40 mouse cellular contexts compared by ENCODE assay signal in genomic region chr7:45179469-45179868, GRCm38 (mm10). TPM values are rescaled to one million over a fixed set of nuclear protein-coding genes. Genes with fewer than 3 reads are reported as not detected.
"Had no signal": no experiment of that assay in that cellular context is flagged by ENCODE, and none has a peak within 500 bp of the region (broad histone marks: within the 10 kb centered on the region; RNA-seq: fewer than 3 reads in every experiment).

Gfy (minus strand) TSS chr7:45179569.

- H3K4me2 ChIP-seq: limb, embryonic 12.5 days; limb, embryonic 13.5 days; limb, embryonic 15.5 days; liver, embryonic 11.5 days; liver, embryonic 12.5 days; liver, embryonic 13.5 days; liver, embryonic 15.5 days; lung, embryonic 14.5 days; lung, embryonic 15.5 days; midbrain, embryonic 11.5 days; midbrain, embryonic 12.5 days; midbrain, embryonic 13.5 days; midbrain, embryonic 15.5 days had no signal

- H3K9me3 ChIP-seq: limb, embryonic 10.5 days; limb, embryonic 12.5 days; limb, embryonic 15.5 days; liver, embryonic 12.5 days; liver, embryonic 13.5 days; liver, embryonic 15.5 days; lung, embryonic 15.5 days; megakaryocyte, embryonic 14.5 days; midbrain, embryonic 10.5 days; midbrain, embryonic 12.5 days; midbrain, embryonic 13.5 days; midbrain, embryonic 15.5 days had no signal

- H3K4me3 ChIP-seq: left cerebral cortex, adult 2 months; limb, embryonic 12.5 days; limb, embryonic 13.5 days; limb, embryonic 15.5 days; liver, embryonic 12.5 days; liver, embryonic 13.5 days; liver, embryonic 15.5 days; lung, embryonic 15.5 days; megakaryocyte, embryonic 14.5 days; midbrain, embryonic 10.5 days; midbrain, embryonic 12.5 days; midbrain, embryonic 15.5 days; myocyte had no signal

- H3K27ac ChIP-seq: left cerebral cortex, adult 2 months; limb, embryonic 10.5 days; limb, embryonic 12.5 days; limb, embryonic 13.5 days; limb, embryonic 15.5 days; liver, embryonic 12.5 days; liver, embryonic 13.5 days; liver, embryonic 14.5 days; liver, embryonic 15.5 days; lung, embryonic 15.5 days; macrophage; midbrain, embryonic 10.5 days; midbrain, embryonic 12.5 days; midbrain, embryonic 13.5 days; midbrain, embryonic 15.5 days had no signal

- DNase-seq: left cerebral cortex, postnatal 4 days; liver; liver, embryonic 13.5 days; liver, postnatal 0 days; lung, adult 18-20 months; lung, adult 2 months; lung, embryonic 14.5 days; lung, postnatal 10 days; lung, postnatal 14 days; lung, postnatal 36 days; lung, postnatal 4 days; midbrain, embryonic 14.5 days had no signal

- H3K9ac ChIP-seq: limb, embryonic 12.5 days; limb, embryonic 13.5 days; limb, embryonic 15.5 days; liver, embryonic 12.5 days; liver, embryonic 13.5 days; liver, embryonic 14.5 days; liver, embryonic 15.5 days; liver, postnatal 0 days; lung, embryonic 14.5 days; lung, embryonic 15.5 days; midbrain, embryonic 12.5 days; midbrain, embryonic 13.5 days; midbrain, embryonic 15.5 days had no signal

- H3K36me3 ChIP-seq: limb, embryonic 10.5 days; limb, embryonic 12.5 days; limb, embryonic 13.5 days; limb, embryonic 15.5 days; liver, embryonic 12.5 days; liver, embryonic 13.5 days; liver, embryonic 15.5 days; lung, embryonic 15.5 days; midbrain, embryonic 10.5 days; midbrain, embryonic 12.5 days; midbrain, embryonic 13.5 days; midbrain, embryonic 15.5 days had no signal

- ATAC-seq: liver, embryonic 12.5 days; liver, postnatal 0 days; lung, postnatal 0 days; midbrain, embryonic 13.5 days; midbrain, embryonic 15.5 days; midbrain, embryonic 16.5 days had no signal

RNA-seq across cellular contexts. Expression of gene Gfy, which starts in this region (rescaled TPM):
- total RNA-seq: liver, adult 2 months; megakaryocyte progenitor cell, adult 5-6 weeks; megakaryocyte, adult 5-6 weeks; midbrain, postnatal 0 days; monocyte, adult 5-6 weeks had no signal
- polyA plus RNA-seq: limb, embryonic 10.5 days; limb, embryonic 11.5 days; limb, embryonic 12.5 days; limb, embryonic 13.5 days; limb, embryonic 15.5 days; liver, adult 2 months; liver, embryonic 11.5 days; liver, embryonic 12.5 days; liver, embryonic 13.5 days; liver, embryonic 14.5 days; liver, embryonic 15.5 days; liver, embryonic 16.5 days; liver, postnatal 0 days; lung, embryonic 14.5 days; lung, embryonic 15.5 days; lung, embryonic 16.5 days; lung, postnatal 0 days; macrophage; midbrain, embryonic 10.5 days; midbrain, embryonic 11.5 days; midbrain, embryonic 12.5 days; midbrain, embryonic 13.5 days; midbrain, embryonic 14.5 days; midbrain, embryonic 15.5 days; midbrain, embryonic 16.5 days had no signal
